Mouse (Mus musculus): Measurements from ENCODE around the gene 1110051M20Rik. TPM values are rescaled to one million over a fixed set of nuclear protein-coding genes. Genes with fewer than 3 reads are reported as not detected.

The 1110051M20Rik gene
- polyA plus RNA-seq, 1 experiment from 2014 or later: 130 TPM

GRCm38 (mm10) chr2:91284375-91285199 is 159.9 kb downstream of the 1110051M20Rik start:
- Histone ChIP-seq H3K27ac (replicated peaks) (no peak overlapping the region), H3K9me3 (0 out of 2 replicates have a peak, but pooled peaks cover 3% of the 10 kb centered on the region), H3K36me3 (peaks cover 16% of the 10 kb centered on the region), H3K4me2 (no peak overlapping the region), H3K27me3 (no peaks in the 10 kb centered on the region), H3K9ac (no peak overlapping the region), H3K4me1 (replicated peaks) (peaks cover 10% of the 10 kb centered on the region; the same call in 1 of the 2 replicates), H3K4me3 (no peak overlapping the region)
- ATAC-seq (ENCODE audit: low read depth): 0 out of 2 replicates have a peak, but pooled peaks have one; percentile 32
- 54% methylated on average over 13 of the region's 13 CpGs for WGBS

- 90% methylated on average over 3 of the region's 3 CpGs for WGBS
- Histone ChIP-seq H3K9ac (no peak overlapping the region), H3K27me3 (no peaks in the 10 kb centered on the region), H3K4me1 (replicated peaks) (peaks cover 14% of the 10 kb centered on the region; the same call in 1 of the 2 replicates), H3K36me3 (peaks cover 16% of the 10 kb centered on the region), H3K4me2 (no peak overlapping the region), H3K27ac (replicated peaks) (no peak overlapping the region), H3K4me3 (no peak overlapping the region), H3K9me3 (0 out of 2 replicates have a peak, but pooled peaks cover 3% of the 10 kb centered on the region)
- ATAC-seq (ENCODE audit: low read depth): no peak
Observed at GRCm38 (mm10) chr2:91283972-91284371, 160.5 kb downstream of the 1110051M20Rik start.

- WGBS: 53% methylated on average over 5 of the region's 5 CpGs
- no peak overlapping the region for H3K27ac ChIP-seq (replicated peaks)
- peaks cover 16% of the 10 kb centered on the region; the same call in 1 of the 2 replicates for H3K4me1 ChIP-seq (replicated peaks)
- H3K9me3 ChIP-seq: no peaks in the 10 kb centered on the region
- no peak overlapping the region for H3K9ac ChIP-seq
- H3K27me3 ChIP-seq: no peaks in the 10 kb centered on the region
- peaks cover 31% of the 10 kb centered on the region for H3K36me3 ChIP-seq
- no peak overlapping the region for H3K4me3 ChIP-seq
- no peak overlapping the region for H3K4me2 ChIP-seq
- no peak for ATAC-seq (ENCODE audit: low read depth)
Observed at GRCm38 (mm10) chr2:91281366-91281765, 163.1 kb downstream of the 1110051M20Rik start.

- Histone ChIP-seq H3K27me3 (no peaks in the 10 kb centered on the region), H3K4me1 (replicated peaks) (peaks cover 10% of the 10 kb centered on the region; the same call in 1 of the 2 replicates), H3K4me3 (no peak overlapping the region), H3K9ac (no peak overlapping the region), H3K27ac (replicated peaks) (no peak overlapping the region), H3K9me3 (no peaks in the 10 kb centered on the region), H3K36me3 (peaks cover 51% of the 10 kb centered on the region), H3K4me2 (no peak overlapping the region)
- WGBS: 56% methylated on average over 2 of the region's 2 CpGs
- peak; percentile 23; the same call in 1 of the 2 replicates for ATAC-seq (ENCODE audit: low read depth)
Observed at GRCm38 (mm10) chr2:91279372-91279755, 165.1 kb downstream of the 1110051M20Rik start.

GRCm38 (mm10) chr2:91278749-91279371 is 165.6 kb downstream of the 1110051M20Rik start:
- Histone ChIP-seq H3K4me2 (no peak overlapping the region), H3K27ac (replicated peaks) (no peak overlapping the region; the same call in 1 of the 2 replicates), H3K4me1 (replicated peaks) (0 out of 2 replicates have a peak, but pooled peaks cover 6% of the 10 kb centered on the region), H3K36me3 (peaks cover 56% of the 10 kb centered on the region), H3K27me3 (no peaks in the 10 kb centered on the region), H3K9ac (0 out of 2 replicates have a peak overlapping the region, but pooled peaks have one; percentile 31), H3K9me3 (no peaks in the 10 kb centered on the region), H3K4me3 (no peak overlapping the region)
- WGBS: 33% methylated on average over 10 of the region's 10 CpGs
- peak; percentile 66 for ATAC-seq (ENCODE audit: low read depth)

- ATAC-seq (ENCODE audit: low read depth): no peak
- Histone ChIP-seq H3K36me3 (peaks cover 78% of the 10 kb centered on the region), H3K27ac (replicated peaks) (no peak overlapping the region), H3K27me3 (no peaks in the 10 kb centered on the region), H3K9ac (no peak overlapping the region), H3K9me3 (no peaks in the 10 kb centered on the region), H3K4me1 (replicated peaks) (peaks cover 12% of the 10 kb centered on the region), H3K4me3 (no peak overlapping the region), H3K4me2 (no peak overlapping the region)
- 95% methylated on average over 8 of the region's 8 CpGs for WGBS
Observed at GRCm38 (mm10) chr2:91269687-91270133, 174.8 kb downstream of the 1110051M20Rik start.

GRCm38 (mm10) chr2:91268706-91269105 is 175.8 kb downstream of the 1110051M20Rik start:
- 86% methylated on average over 2 of the region's 2 CpGs for WGBS
- Histone ChIP-seq H3K4me1 (replicated peaks) (peaks cover 20% of the 10 kb centered on the region), H3K36me3 (peaks cover 68% of the 10 kb centered on the region), H3K9ac (no peak overlapping the region), H3K27me3 (no peaks in the 10 kb centered on the region), H3K4me2 (no peak overlapping the region), H3K4me3 (no peak overlapping the region), H3K27ac (replicated peaks) (no peak overlapping the region), H3K9me3 (no peaks in the 10 kb centered on the region)
- no peak for ATAC-seq (ENCODE audit: low read depth)

- Histone ChIP-seq H3K27ac (replicated peaks) (no peak overlapping the region), H3K9me3 (no peaks in the 10 kb centered on the region), H3K9ac (no peak overlapping the region), H3K27me3 (no peaks in the 10 kb centered on the region), H3K4me3 (no peak overlapping the region), H3K4me1 (replicated peaks) (peaks cover 20% of the 10 kb centered on the region), H3K4me2 (no peak overlapping the region), H3K36me3 (peaks cover 61% of the 10 kb centered on the region)
- no peak for ATAC-seq (ENCODE audit: low read depth)
- WGBS: 93% methylated on average over 3 of the region's 3 CpGs
Observed at GRCm38 (mm10) chr2:91268042-91268441, 176.5 kb downstream of the 1110051M20Rik start.

- Histone ChIP-seq H3K9ac (peak within 1 kb of the TSS; percentile 95), H3K9me3 (no peaks in the 10 kb centered on the region), H3K27ac (replicated peaks) (peak within 1 kb of the TSS; percentile 95), H3K4me1 (replicated peaks) (peaks cover 20% of the 10 kb centered on the region), H3K36me3 (peaks cover 35% of the 10 kb centered on the region), H3K27me3 (no peaks in the 10 kb centered on the region), H3K4me3 (peak within 1 kb of the TSS; percentile 82), H3K4me2 (peak within 1 kb of the TSS; percentile 83)
- ATAC-seq (ENCODE audit: low read depth): peak; percentile 99
- 1% methylated on average over 72 of the region's 72 CpGs for WGBS
Observed at GRCm38 (mm10) chr2:91264711-91265681, 179.5 kb downstream of the 1110051M20Rik start, which contains the start of gene Arfgap2. TSS of gene Arfgap2 (plus strand) at chr2:91264974.

- H3K9me3 ChIP-seq: no peaks in the 10 kb centered on the region
- H3K27ac ChIP-seq (replicated peaks): peak overlapping the region; percentile 95
- H3K36me3 ChIP-seq: peaks cover 25% of the 10 kb centered on the region
- peak overlapping the region; percentile 82 for H3K4me3 ChIP-seq
- H3K4me1 ChIP-seq (replicated peaks): peaks cover 20% of the 10 kb centered on the region
- no peak for ATAC-seq (ENCODE audit: low read depth)
- H3K4me2 ChIP-seq: peak overlapping the region; percentile 83
- peak overlapping the region; percentile 67 for H3K9ac ChIP-seq
- H3K27me3 ChIP-seq: no peaks in the 10 kb centered on the region
- 85% methylated on average over 17 of the region's 17 CpGs for WGBS
Observed at GRCm38 (mm10) chr2:91263692-91264660, 180.5 kb downstream of the 1110051M20Rik start.

All from neural tube, embryonic 13.5 days (tissue).